8 mouse cellular contexts compared by ENCODE assay signal in the genomic region with DNA sequence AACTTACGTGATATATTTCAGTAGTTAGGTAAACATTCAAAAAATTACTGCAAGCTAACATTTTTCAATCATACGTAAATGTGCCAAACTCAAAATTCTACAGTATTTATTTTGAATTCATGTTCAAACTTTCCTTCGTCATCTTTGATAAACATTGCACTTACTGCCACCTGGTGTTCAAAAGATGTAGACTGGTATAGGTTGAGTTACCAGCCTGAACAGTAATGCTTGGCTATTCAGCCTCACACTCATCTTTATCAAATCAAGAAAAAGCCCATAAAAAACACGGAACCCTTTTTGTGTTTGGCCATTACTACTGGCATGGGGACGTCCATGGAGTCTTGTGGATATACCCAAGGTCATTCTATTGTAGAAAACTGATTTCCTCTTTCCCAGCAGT. TPM values are rescaled to one million over a fixed set of nuclear protein-coding genes. Genes with fewer than 3 reads are reported as not detected.
DNase-seq lines count a peak whose midpoint lies in the region.

No protein-coding gene starts in this region.

- peak; percentile 5 for DNase-seq in adrenal gland, adult 2 months
- DNase-seq in adrenal gland, adult 18-20 months (ENCODE audit: low spot score in 2 of 2): no peak
- peak; percentile 9 to 36 for DNase-seq in left cerebral cortex, adult 18-20 months (ENCODE audit: low spot score in 2 of 2)
- no peak for DNase-seq in left cerebral cortex, adult 8-10 months (ENCODE audit: low spot score in 2 of 2)
- DNase-seq in embryo, embryonic 10 days (ENCODE audit: low spot score): peak; percentile 68
- peak; percentile 27 for DNase-seq in mesoderm, embryonic 11.5 days (ENCODE audit: low read depth, low spot score)
- no peak for DNase-seq in gastrocnemius, postnatal 14 days
- no peak for DNase-seq in liver

- intact Hi-C loops in gastrocnemius, postnatal 14 days (cut with DNase I; ENCODE audit: low total_unique reads): loop anchor here (10.0 kb wide), 1 partner anchor 180 kb away; no protein-coding TSS in a partner anchor

RNA-seq across cellular contexts. Expression of gene Scn9a, which starts 9.6 kb away (rescaled TPM):
- total RNA-seq in adrenal gland, adult 2 months (2021): 1 to 10 TPM in 1 of 2 experiments, under 1 TPM in 1; 0.63 to 1.3 TPM
- polyA plus RNA-seq in adrenal gland, adult 2 months (2012; rRNA removed): 0.03 TPM in 1 of 2 replicates, not detected in the other
- 1 to 10 TPM in 1 of 2 experiments, under 1 TPM in 1; 0.60 to 1.2 TPM for total RNA-seq in adrenal gland, adult 18-20 months (2021)
- 1 to 10 TPM; 3.2 to 3.7 TPM for total RNA-seq in left cerebral cortex, adult 18-20 months (2021)
- total RNA-seq in left cerebral cortex, adult 8-10 months (2022): 1 to 10 TPM; 3.7 to 4.0 (median 3.9) TPM
- not detected for total RNA-seq in gastrocnemius, postnatal 14 days (2021)

Comparison
In these comparisons a context has a peak if more than half of its experiments do, and no peak if none do; other contexts are left out.
1. DNase-seq: peak in adrenal gland, adult 2 months (single experiment), left cerebral cortex, adult 18-20 months (2 of 2), embryo, embryonic 10 days (single experiment) and mesoderm, embryonic 11.5 days (single experiment); none in adrenal gland, adult 18-20 months (0 of 2), left cerebral cortex, adult 8-10 months (0 of 2), gastrocnemius, postnatal 14 days (single experiment) and liver (single experiment).